Mouse (Mus musculus) urinary bladder, postnatal 4 days (tissue): ENCODE results near the gene Tmtc2.

Experiments used
- DNase-seq, 2 experiments: peaks; one replicate each; pipeline ENCODE4 v3.0.0; 2021 to 2022; ENCODE audit warnings: low spot score in 2 of 2

The Tmtc2 gene

GRCm38 (mm10) chr10:105417845-105418383 is 156.3 kb downstream of the Tmtc2 start:
- no peak for DNase-seq

GRCm38 (mm10) chr10:105416601-105417000 is 157.7 kb downstream of the Tmtc2 start:
- DNase-seq: no peak

DNA sequence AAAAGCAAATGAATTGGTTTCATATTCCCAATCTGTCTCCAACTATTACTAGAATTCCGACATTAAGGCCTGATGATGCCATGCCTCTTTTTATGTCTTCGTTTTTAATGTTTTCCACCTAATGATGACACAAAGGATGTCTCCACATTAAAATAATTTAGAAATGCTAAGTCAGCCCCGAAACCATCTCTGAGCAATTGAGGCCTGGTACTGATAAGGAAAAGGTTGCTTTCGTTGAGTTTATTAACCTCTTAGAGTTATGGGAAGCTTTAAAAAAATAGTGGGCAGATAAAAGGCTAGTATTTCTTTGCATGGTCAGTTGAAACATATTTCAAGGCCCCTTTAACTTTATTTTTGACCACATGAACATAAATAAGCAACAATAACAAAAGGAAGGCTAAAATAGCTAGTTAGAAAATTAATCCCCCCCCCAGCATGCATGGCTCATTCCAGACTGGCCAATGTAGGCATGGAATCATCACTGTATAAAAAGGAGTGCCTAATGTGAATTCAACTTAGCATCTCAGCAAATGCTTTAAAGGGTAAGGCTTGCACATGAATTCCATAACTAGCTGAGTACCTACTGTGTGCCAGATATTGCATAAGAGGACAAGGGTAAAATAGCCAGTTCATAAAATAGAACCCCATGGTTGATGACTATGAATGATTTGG is 168.3 kb downstream of the Tmtc2 start:
- DNase-seq: no peak

DNA sequence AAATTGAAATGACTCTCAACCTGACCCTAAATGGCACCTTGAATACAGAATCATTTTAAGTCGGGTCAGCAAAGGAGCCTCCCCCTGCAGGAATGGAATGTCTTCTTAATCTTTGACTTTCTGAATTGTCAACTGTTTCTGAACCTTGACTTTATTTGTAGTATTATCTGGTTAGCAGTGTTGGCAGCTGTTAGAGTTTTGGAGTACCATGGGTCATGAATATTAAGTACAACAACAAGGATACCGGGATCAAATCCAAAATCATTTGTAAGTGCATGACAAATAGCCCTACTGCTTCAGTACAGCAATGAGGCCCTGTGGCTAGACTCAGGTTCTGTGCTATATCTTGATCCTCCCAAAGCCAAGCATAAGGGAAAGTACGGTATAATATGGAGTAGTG is 170.3 kb downstream of the Tmtc2 start:
- DNase-seq: no peak

GRCm38 (mm10) chr10:105402481-105402779 is 171.8 kb downstream of the Tmtc2 start:
- DNase-seq: no peak

GRCm38 (mm10) chr10:105401754-105402480 is 172.3 kb downstream of the Tmtc2 start:
- DNase-seq: no peak

- no peak for DNase-seq
Measured at GRCm38 (mm10) chr10:105399316-105399715, 174.9 kb downstream of the Tmtc2 start.

GRCm38 (mm10) chr10:105384065-105384464 is 190.2 kb downstream of the Tmtc2 start:
- DNase-seq: no peak

DNA sequence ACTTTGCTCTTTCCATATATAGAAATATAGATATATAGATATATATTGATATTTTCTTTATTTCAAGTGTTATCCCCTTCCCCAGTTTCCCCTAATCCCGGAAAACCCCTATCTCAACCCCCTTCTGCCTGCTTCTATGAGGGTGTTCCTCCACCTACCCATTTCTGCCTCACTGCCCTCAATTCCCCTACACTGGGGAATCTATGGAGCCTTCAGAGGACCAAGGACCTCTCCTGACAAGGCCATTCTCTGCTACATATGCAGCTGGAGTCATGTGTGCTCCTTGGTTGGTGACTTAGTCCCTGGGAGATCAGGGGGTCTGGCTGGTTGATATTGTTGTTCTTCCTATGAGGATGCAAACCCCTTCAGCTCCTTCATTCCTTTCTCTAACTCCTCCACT is 192.5 kb downstream of the Tmtc2 start:
- no peak for DNase-seq

- no peak for DNase-seq
Measured at GRCm38 (mm10) chr10:105381202-105381601, 193.0 kb downstream of the Tmtc2 start.

DNA sequence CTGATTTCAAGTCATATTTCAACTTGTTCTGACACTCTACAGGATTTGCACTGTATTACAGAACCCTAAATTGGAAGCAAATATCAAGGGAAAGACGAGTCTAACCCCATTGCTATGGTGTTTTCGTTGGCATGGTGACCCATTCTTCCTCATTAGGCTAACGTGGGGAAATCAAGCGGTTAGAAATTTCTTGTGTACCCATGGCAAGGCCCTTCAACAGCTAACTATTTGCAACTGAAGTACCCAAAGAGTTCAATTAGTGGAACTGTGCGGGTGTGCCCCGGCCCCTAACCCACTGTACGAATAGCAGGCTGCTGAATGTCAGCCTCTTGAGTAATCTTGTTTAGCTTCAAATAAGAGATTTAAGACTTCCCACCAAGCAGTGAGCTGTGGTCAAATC is 193.7 kb downstream of the Tmtc2 start:
- DNase-seq: no peak

DNA sequence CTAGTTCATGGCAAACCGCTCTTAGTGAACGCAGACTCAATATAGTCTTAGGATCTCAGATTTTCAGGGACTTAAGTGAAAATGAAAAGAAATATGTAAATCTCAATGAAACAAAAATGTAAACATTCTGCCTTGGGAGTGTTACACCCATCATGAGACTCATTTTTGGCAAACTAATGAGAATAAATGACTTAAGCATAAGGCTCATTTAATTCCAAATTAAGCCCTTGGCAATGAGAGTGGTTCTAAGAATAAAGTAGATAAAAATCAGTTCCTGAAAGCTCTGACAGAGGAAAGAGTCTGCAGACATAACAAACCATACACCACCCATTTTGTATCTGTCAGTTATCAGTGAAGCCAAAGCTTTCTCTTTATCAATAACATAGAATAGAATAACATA is 196.5 kb downstream of the Tmtc2 start:
- DNase-seq: no peak

GRCm38 (mm10) chr10:105373265-105373664 is 201.0 kb downstream of the Tmtc2 start:
- no peak for DNase-seq

DNA sequence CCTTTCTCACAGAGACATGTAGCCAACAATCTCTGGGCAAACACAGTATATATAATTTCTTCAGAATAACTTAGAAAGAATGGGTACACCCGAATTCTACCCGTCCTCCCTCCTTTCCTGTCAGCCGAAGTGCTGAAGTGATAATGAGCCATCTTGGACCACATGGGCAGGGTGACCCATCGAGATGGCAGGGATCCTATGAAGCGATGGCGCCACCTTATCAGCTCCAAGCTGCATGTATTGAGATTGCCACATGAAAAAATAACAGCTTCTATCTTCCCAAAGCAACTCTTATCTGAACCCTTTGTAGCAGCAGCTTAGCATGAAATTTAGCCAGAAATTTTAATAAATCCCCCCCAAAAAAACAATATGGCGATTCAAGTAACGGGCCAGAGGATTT is 206.0 kb downstream of the Tmtc2 start:
- no peak for DNase-seq

GRCm38 (mm10) chr10:105364480-105364879 is 209.8 kb downstream of the Tmtc2 start:
- no peak for DNase-seq

DNA sequence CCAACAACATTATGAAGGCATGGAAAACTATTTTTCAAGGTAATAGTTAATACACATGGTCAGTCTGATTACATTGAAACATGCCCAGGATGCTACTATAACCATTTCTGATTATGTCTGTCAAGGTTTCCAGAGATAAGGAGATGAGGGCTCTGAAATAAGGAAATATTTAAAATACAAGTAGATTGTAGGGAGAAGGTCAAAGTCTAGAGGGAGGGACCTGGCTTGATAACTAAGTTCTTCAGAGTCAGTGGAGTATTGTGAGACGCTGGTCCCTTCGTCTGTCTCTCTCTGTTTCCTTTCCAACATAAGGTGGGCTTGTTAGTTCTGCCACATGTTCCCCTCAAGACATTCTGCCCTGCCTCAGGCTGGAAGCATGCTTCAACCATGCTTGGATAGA is 223.9 kb downstream of the Tmtc2 start:
- no peak for DNase-seq

DNA sequence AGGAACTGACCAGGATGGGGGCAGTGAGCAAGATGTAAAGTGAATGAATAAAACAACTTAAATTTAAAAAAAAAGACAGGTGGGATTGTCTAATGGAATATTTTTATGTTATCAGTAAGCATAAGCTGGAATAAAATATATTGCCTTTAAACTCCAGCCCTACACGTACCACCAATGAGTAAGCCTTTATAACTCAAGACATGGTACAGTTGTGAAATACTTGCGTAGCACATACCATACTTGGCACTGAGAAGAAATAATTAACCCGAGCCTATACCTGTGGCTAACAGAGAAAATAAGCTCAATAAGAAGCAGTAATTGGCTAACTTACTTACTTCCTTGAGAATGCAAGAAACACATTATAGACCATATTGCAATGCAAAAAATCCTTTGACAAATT is 228.3 kb downstream of the Tmtc2 start:
- DNase-seq: no peak

GRCm38 (mm10) chr10:105332856-105333255 is 241.4 kb downstream of the Tmtc2 start:
- no peak for DNase-seq

DNA sequence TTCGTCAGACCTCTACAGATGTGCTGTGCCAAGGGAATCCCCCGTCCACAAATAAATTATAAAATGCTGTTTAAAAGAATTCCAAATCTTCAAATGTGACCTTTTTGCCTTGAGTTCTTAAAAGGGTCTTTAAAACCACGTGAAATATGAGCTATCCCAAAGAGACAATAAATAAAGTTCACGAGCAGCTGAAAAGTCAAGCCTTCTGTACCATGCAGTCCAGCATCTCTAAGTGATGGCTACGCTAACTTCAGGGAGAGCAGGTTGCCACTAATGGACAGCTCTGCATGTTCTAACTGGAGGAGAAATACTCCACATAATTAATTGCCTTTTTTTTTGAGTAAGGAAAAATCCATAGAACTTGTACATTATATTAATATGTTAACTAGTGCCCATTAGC is 243.9 kb downstream of the Tmtc2 start:
- DNase-seq: no peak

DNA sequence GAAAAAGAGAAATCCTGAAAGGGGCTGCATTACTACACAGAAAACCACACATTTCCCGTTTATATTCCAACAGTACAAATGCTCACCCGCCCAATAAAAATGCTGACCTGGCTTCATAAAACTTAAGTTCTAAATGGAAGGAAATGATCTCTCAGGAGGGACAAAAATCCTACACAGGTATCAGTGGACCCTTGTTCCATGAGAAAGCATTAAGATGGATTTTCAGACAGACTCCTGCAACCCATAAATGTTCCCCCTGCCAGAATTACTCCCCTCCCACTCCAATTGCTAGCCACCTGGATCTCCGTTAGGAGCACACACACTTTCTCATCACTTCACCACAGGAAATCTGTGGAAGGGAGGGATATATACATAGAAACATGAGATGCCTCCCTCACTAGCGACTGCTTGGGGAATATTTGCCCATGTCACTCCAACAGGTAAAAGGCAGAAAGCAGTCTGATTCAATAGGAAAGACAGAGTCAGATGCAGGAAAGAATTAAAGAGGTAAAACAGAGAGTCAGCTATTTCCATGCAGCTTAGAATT is 250.5 kb downstream of the Tmtc2 start:
- no peak for DNase-seq

- no peak for DNase-seq
Measured at GRCm38 (mm10) chr10:105319299-105320057, 254.8 kb downstream of the Tmtc2 start.

GRCm38 (mm10) chr10:105318869-105319268 is 255.4 kb downstream of the Tmtc2 start:
- DNase-seq: no peak
